Comparison of ENCODE assay signal across 29 mouse cellular contexts in genomic region chr2:38938007-38938406, GRCm38 (mm10). TPM values are rescaled to one million over a fixed set of nuclear protein-coding genes. Genes with fewer than 3 reads are reported as not detected.
A peak's percentile ranks its signal among the peaks of the same experiment; 100 is the strongest.
DNase-seq lines count a peak whose midpoint lies in the region; ATAC-seq lines count a peak whose summit lies in the region.
"Had no signal": no experiment of that assay in that cellular context is flagged by ENCODE, and none has a peak within 500 bp of the region (broad histone marks: within the 10 kb centered on the region; RNA-seq: fewer than 3 reads in every experiment).

No protein-coding gene starts in this region.

- no peaks in the 10 kb centered on the region for H3K27me3 ChIP-seq in liver, embryonic 11.5 days (replicated peaks; ENCODE audit: control insufficient read depth, insufficient read depth, low read length)
- H3K27me3 ChIP-seq in liver, embryonic 13.5 days, result peaks cover 18% of the 10 kb centered on the region
- H3K27me3 ChIP-seq in forebrain, embryonic 15.5 days, result no peaks in the 10 kb centered on the region
- no peaks in the 10 kb centered on the region for H3K27me3 ChIP-seq in kidney, embryonic 15.5 days
- H3K27me3 ChIP-seq: embryonic facial prominence, embryonic 13.5 days; hindbrain, embryonic 15.5 days; limb, embryonic 13.5 days; neural tube, embryonic 15.5 days had no signal

- no peak overlapping the region for H3K4me2 ChIP-seq in liver, embryonic 11.5 days
- no peak overlapping the region for H3K4me2 ChIP-seq in liver, embryonic 13.5 days
- H3K4me2 ChIP-seq in forebrain, embryonic 15.5 days (replicated peaks), result no peak overlapping the region
- H3K4me2 ChIP-seq in kidney, embryonic 15.5 days, result no peak overlapping the region
- H3K4me2 ChIP-seq: embryonic facial prominence, embryonic 13.5 days; hindbrain, embryonic 15.5 days; limb, embryonic 13.5 days; neural tube, embryonic 15.5 days had no signal

- H3K36me3 ChIP-seq in liver, embryonic 11.5 days (ENCODE audit: control insufficient read depth, insufficient read depth, low read length), result no peaks in the 10 kb centered on the region
- no peaks in the 10 kb centered on the region for H3K36me3 ChIP-seq in liver, embryonic 13.5 days
- no peaks in the 10 kb centered on the region for H3K36me3 ChIP-seq in forebrain, embryonic 15.5 days
- H3K36me3 ChIP-seq in kidney, embryonic 15.5 days, result no peaks in the 10 kb centered on the region
- H3K36me3 ChIP-seq: embryonic facial prominence, embryonic 13.5 days; G1E; hindbrain, embryonic 10.5 days; hindbrain, embryonic 15.5 days; limb, embryonic 13.5 days; neural tube, embryonic 15.5 days had no signal

- no peak overlapping the region for H3K9ac ChIP-seq in liver, embryonic 11.5 days (ENCODE audit: low read depth, low read length)
- no peak overlapping the region for H3K9ac ChIP-seq in liver, embryonic 13.5 days
- no peak overlapping the region for H3K9ac ChIP-seq in forebrain, embryonic 15.5 days (replicated peaks)
- no peak overlapping the region for H3K9ac ChIP-seq in kidney, embryonic 15.5 days
- H3K9ac ChIP-seq: forebrain, postnatal 0 days; hindbrain, embryonic 15.5 days; limb, embryonic 13.5 days; neural tube, embryonic 15.5 days had no signal

- H3K9me3 ChIP-seq in liver, embryonic 11.5 days (ENCODE audit: control insufficient read depth, low read length), result no peaks in the 10 kb centered on the region
- no peaks in the 10 kb centered on the region for H3K9me3 ChIP-seq in liver, embryonic 13.5 days (replicated peaks)
- H3K9me3 ChIP-seq in forebrain, embryonic 15.5 days, result no peaks in the 10 kb centered on the region
- H3K9me3 ChIP-seq in kidney, embryonic 15.5 days (replicated peaks), result no peaks in the 10 kb centered on the region
- H3K9me3 ChIP-seq: embryonic facial prominence, embryonic 13.5 days; G1E; hindbrain, embryonic 10.5 days; hindbrain, embryonic 15.5 days; limb, embryonic 13.5 days; neural tube, embryonic 15.5 days had no signal

- no peak for DNase-seq in liver, embryonic 11.5 days (ENCODE audit: low spot score)
- no peak for DNase-seq in liver
- no peak for DNase-seq in liver, embryonic 13.5 days
- DNase-seq: adrenal gland, adult 8-10 months; cerebellum, adult 9-10 months; cerebellum, postnatal 36 days; forebrain, postnatal 0 days; gastrocnemius, postnatal 10 days; heart, postnatal 14 days; kidney, adult 11 months; kidney, postnatal 25 days; lung, adult 18-20 months; lung, postnatal 10 days; midbrain, embryonic 14.5 days; thymus, postnatal 14 days had no signal

- H3K4me1 ChIP-seq in liver, embryonic 11.5 days (replicated peaks; ENCODE audit: control insufficient read depth, insufficient read depth, low read length), result no peaks in the 10 kb centered on the region
- H3K4me1 ChIP-seq in liver, embryonic 13.5 days (replicated peaks), result peaks cover 8% of the 10 kb centered on the region
- H3K4me1 ChIP-seq in forebrain, embryonic 15.5 days, result 0 out of 2 replicates have a peak, but pooled peaks cover 6% of the 10 kb centered on the region
- H3K4me1 ChIP-seq in kidney, embryonic 15.5 days, result peaks cover 21% of the 10 kb centered on the region

- H3K27ac ChIP-seq in liver, embryonic 11.5 days (ENCODE audit: low read depth, low read length), result no peak overlapping the region
- no peak overlapping the region for H3K27ac ChIP-seq in liver, embryonic 13.5 days
- H3K27ac ChIP-seq in forebrain, embryonic 15.5 days (replicated peaks), result no peak overlapping the region
- H3K27ac ChIP-seq in kidney, embryonic 15.5 days, result no peak overlapping the region
- H3K27ac ChIP-seq: embryonic facial prominence, embryonic 13.5 days; hindbrain, embryonic 10.5 days; hindbrain, embryonic 15.5 days; layer of hippocampus, adult 2 months; left cerebral cortex, adult 2 months; limb, embryonic 13.5 days; neural tube, embryonic 15.5 days had no signal

- ATAC-seq in liver, embryonic 11.5 days (replicated peaks; ENCODE audit: low FRiP score), result 0 out of 2 replicates have a peak, but pooled peaks have one; percentile 20
- 0 out of 2 replicates have a peak, but pooled peaks have one; percentile 15 for ATAC-seq in common myeloid progenitor, adult 5-6 weeks (replicated peaks; ENCODE audit: low read depth, poor library complexity, severe bottlenecking)
- peak; percentile 50 for ATAC-seq in liver, embryonic 13.5 days (ENCODE audit: low read depth)
- peak; percentile 79 for ATAC-seq in megakaryocyte-erythroid progenitor cell, adult 5-6 weeks (replicated peaks; ENCODE audit: low FRiP score, low TSS enrichment, poor library complexity, severe bottlenecking)
- ATAC-seq in forebrain, embryonic 15.5 days (replicated peaks), result no peak
- no peak for ATAC-seq in kidney, embryonic 15.5 days (replicated peaks; ENCODE audit: low FRiP score)
- ATAC-seq: forebrain, postnatal 0 days; inflammation-experienced regulatory T-cells, adult 6 months had no signal

- H3K4me3 ChIP-seq in liver, embryonic 11.5 days (ENCODE audit: low read depth, low read length), result no peak overlapping the region
- no peak overlapping the region for H3K4me3 ChIP-seq in liver, embryonic 13.5 days (replicated peaks)
- no peak overlapping the region for H3K4me3 ChIP-seq in forebrain, embryonic 15.5 days
- no peak overlapping the region for H3K4me3 ChIP-seq in kidney, embryonic 15.5 days (replicated peaks)
- H3K4me3 ChIP-seq: embryonic facial prominence, embryonic 13.5 days; hindbrain, embryonic 10.5 days; hindbrain, embryonic 15.5 days; layer of hippocampus, adult 2 months; left cerebral cortex, adult 2 months; limb, embryonic 13.5 days; neural tube, embryonic 15.5 days had no signal

- WGBS in liver, embryonic 11.5 days, result 79% methylated on average over 1 of the region's 1 CpGs
- 26% methylated on average over 1 of the region's 1 CpGs for WGBS in liver, embryonic 13.5 days (ENCODE audit: insufficient replicate concordance)
- WGBS in forebrain, embryonic 15.5 days, result 75% methylated on average over 1 of the region's 1 CpGs
- 82% methylated on average over 1 of the region's 1 CpGs for WGBS in kidney, embryonic 15.5 days

RNA-seq across cellular contexts. Expression of gene Olfml2a, which starts 6.2 kb away (rescaled TPM):
- polyA plus RNA-seq in liver, embryonic 11.5 days (2014; fragmentation: Nextera tagmentation; extraction: Ambion mirVana), result 0.38 and 0.75 TPM in 2 replicates
- total RNA-seq in common myeloid progenitor, adult 5-6 weeks (2017), result not detected in 2 replicates
- 0.08 and 0.12 TPM in 2 replicates for polyA plus RNA-seq in liver, embryonic 13.5 days (2015; fragmentation: Nextera tagmentation; extraction: Ambion mirVana)
- total RNA-seq in megakaryocyte-erythroid progenitor cell, adult 5-6 weeks (2014; fragmentation: Nextera tagmentation), result 0.42 TPM in 1 of 2 replicates, not detected in the other
- total RNA-seq in megakaryocyte-erythroid progenitor cell, adult 5-6 weeks (2017), result not detected in 2 replicates
- polyA plus RNA-seq in forebrain, embryonic 15.5 days (2015; fragmentation: Nextera tagmentation; extraction: Ambion mirVana), result 1.7 and 1.8 TPM in 2 replicates
- polyA plus RNA-seq in kidney, embryonic 15.5 days (2015; fragmentation: Nextera tagmentation; extraction: Ambion mirVana), result 4.1 and 4.9 TPM in 2 replicates
- total RNA-seq: granulocyte monocyte progenitor cell, adult 5-6 weeks had no signal
- polyA plus RNA-seq: G1E had no signal

RNA-seq across cellular contexts. Expression of gene Nr6a1, which starts 10.5 kb away (rescaled TPM):
- polyA plus RNA-seq in liver, embryonic 11.5 days (2014; fragmentation: Nextera tagmentation; extraction: Ambion mirVana), result 3.3 and 5.1 TPM in 2 replicates
- total RNA-seq in common myeloid progenitor, adult 5-6 weeks (2017), result 1.7 and 5.7 TPM in 2 replicates
- 0.83 and 1.4 TPM in 2 replicates for polyA plus RNA-seq in liver, embryonic 13.5 days (2015; fragmentation: Nextera tagmentation; extraction: Ambion mirVana)
- total RNA-seq in megakaryocyte-erythroid progenitor cell, adult 5-6 weeks (2014; fragmentation: Nextera tagmentation), result 0.32 and 6.0 TPM in 2 replicates
- total RNA-seq in megakaryocyte-erythroid progenitor cell, adult 5-6 weeks (2017), result 6.8 and 35.8 TPM in 2 replicates
- polyA plus RNA-seq in forebrain, embryonic 15.5 days (2015; fragmentation: Nextera tagmentation; extraction: Ambion mirVana), result 1.1 and 1.7 TPM in 2 replicates
- 1.1 and 1.2 TPM in 2 replicates for polyA plus RNA-seq in kidney, embryonic 15.5 days (2015; fragmentation: Nextera tagmentation; extraction: Ambion mirVana)

RNA-seq across cellular contexts. Expression of gene Wdr38, which starts 59.3 kb away (rescaled TPM):
- polyA plus RNA-seq in liver, embryonic 11.5 days (2014; fragmentation: Nextera tagmentation; extraction: Ambion mirVana), result 1.4 TPM in 2 replicates
- 0.18 and 0.34 TPM in 2 replicates for total RNA-seq in common myeloid progenitor, adult 5-6 weeks (2017)
- polyA plus RNA-seq in liver, embryonic 13.5 days (2015; fragmentation: Nextera tagmentation; extraction: Ambion mirVana), result 0.66 and 0.76 TPM in 2 replicates
- total RNA-seq in megakaryocyte-erythroid progenitor cell, adult 5-6 weeks (2014; fragmentation: Nextera tagmentation), result 0.89 and 1.4 TPM in 2 replicates
- 0.27 TPM in 1 of 2 replicates, not detected in the other for total RNA-seq in megakaryocyte-erythroid progenitor cell, adult 5-6 weeks (2017)
- polyA plus RNA-seq in forebrain, embryonic 15.5 days (2015; fragmentation: Nextera tagmentation; extraction: Ambion mirVana), result 1.9 and 2.0 TPM in 2 replicates
- 1.9 and 2.1 TPM in 2 replicates for polyA plus RNA-seq in kidney, embryonic 15.5 days (2015; fragmentation: Nextera tagmentation; extraction: Ambion mirVana)

Comparison
In these comparisons a context has a peak if more than half of its experiments do, and no peak if none do; other contexts are left out.
1. ATAC-seq: peak in liver, embryonic 11.5 days (single experiment), common myeloid progenitor, adult 5-6 weeks (single experiment), liver, embryonic 13.5 days (single experiment) and megakaryocyte-erythroid progenitor cell, adult 5-6 weeks (single experiment); none in forebrain, embryonic 15.5 days (single experiment) and kidney, embryonic 15.5 days (single experiment).